Mouse (Mus musculus) MEL-GATA-1-ER (cell line): ENCODE data around the gene Gna13.

ENCODE experiments used
- DNase-seq: peaks from one replicate; pipeline ENCODE4 v3.0.0-alpha.2; 2012; ENCODE audit warnings: low read depth; ENCODE audit errors: extremely low read depth

Gene Gna13

DNA sequence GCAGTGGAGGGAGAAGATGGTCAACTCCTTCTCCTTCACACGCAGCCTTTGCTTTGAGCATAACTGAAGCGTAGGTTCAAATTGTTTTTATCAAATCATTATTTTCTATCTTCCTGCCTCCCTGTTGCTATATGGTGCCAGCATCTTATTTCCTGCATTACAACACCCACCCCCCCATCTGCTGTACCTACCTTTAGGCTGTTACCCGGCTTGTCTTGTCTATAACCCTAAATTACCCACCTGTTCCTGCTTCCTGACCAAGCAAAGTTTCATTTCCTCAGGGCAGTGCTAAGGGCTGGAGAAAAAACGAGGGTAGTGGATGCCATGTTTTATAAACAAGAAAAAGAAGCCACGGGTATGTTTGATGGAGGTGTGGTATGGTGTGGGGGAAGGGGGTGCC lies 58.6 kb downstream of the Gna13 start:
- no peak for DNase-seq

DNA sequence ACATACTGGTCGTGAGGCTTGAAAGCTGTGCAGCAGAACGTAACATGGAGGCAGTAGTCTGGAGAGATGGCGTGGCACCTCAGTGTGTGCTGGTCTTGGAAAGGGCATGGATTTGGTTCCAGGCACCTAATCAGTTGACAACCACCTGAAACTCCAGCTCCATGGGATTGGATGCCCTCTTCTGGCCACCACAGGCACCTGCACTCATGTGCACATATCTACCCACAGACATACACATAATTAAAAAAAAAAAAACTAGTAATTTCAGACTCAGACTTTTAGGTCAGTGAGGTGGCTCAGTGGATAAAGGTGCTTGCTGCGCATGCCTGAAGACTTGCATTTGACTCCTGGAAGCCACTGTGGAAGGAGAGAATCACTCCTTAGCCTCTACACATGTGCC lies 59.6 kb downstream of the Gna13 start:
- no peak for DNase-seq

DNA sequence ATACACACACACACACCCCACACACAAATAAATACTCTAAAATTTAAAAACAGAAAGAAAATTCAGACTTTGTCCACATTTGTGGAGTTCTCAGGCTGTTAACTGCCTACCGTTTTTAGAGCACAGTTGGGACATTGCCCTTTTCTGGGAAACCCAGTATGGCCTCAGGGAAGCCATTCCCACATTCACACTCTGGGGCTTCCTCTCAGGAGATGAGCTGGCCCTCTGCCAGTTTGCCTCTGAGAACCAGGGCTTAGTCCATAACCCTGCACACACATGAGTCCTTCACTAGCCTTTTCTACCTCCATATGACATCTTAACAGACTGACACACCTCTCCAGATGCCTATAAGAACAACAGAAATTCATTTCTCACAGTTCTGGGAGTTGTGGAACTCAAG lies 60.7 kb downstream of the Gna13 start:
- no peak for DNase-seq

DNA sequence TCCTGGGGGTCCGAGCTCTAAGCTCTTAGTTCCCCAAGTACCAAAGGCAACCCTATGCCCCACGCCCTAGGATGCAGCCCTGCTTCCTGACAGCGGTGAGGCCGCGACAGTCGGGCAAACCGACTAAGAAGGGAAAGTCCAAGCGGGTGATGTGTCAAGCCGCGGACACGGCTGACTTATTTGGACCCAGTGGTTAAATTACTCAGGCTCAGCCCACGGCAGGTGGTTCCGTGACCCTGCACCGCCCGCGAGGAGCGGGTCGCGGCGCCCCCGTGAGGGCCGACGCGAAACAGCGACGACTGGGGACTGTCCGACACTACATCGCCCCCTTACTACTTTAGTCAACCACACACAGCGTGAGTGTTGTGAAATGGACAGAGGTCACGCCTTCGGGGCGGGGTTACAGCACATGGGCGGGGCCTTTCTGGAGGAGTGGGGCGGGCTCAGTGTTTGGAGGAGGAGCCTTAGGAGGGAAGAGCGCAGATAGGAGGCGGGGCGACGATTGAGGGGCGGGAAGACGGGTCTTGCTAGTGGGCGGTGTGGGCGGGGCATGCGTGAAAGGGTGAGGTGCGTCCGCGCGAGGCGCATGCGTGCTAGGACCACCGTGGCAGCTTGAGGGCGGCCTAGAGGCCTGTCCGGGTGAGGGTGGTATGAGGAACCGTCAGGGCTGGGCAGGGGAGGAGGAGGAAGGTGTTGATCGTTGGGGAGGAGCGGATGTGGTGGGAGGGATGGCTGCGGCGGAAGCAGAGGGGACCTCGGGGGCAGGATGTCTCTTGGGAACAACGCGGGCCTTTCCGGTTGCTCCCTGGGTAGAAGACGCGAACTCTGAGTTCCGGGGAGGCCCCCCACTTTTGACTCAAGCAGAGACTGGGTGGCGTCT lies 63.0 kb downstream of the Gna13 start, which contains the start of gene Amz2:
Gene Amz2 (plus strand): TSS at position 555 of the 880 bp plus-strand sequence.
- DNase-seq: peak; percentile 92

DNA sequence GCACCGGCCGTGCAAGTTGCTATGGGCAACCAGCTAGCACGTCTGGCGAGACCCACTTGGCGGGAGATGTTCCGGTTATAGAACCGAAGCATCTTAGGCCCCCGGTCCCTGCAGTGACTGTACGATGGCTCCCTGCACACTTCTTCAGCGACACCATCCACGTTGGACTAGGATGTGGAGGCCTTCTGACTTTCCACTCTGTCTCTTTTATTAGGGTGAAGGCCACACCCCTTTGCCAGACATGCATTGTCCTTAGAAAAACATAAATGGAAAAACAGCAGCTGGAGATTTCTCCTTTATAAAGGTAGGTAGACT lies 63.6 kb downstream of the Gna13 start:
- DNase-seq: no peak

GRCm38 (mm10) chr11:109427353-109427752 lies 64.7 kb downstream of the Gna13 start:
- no peak for DNase-seq

DNA sequence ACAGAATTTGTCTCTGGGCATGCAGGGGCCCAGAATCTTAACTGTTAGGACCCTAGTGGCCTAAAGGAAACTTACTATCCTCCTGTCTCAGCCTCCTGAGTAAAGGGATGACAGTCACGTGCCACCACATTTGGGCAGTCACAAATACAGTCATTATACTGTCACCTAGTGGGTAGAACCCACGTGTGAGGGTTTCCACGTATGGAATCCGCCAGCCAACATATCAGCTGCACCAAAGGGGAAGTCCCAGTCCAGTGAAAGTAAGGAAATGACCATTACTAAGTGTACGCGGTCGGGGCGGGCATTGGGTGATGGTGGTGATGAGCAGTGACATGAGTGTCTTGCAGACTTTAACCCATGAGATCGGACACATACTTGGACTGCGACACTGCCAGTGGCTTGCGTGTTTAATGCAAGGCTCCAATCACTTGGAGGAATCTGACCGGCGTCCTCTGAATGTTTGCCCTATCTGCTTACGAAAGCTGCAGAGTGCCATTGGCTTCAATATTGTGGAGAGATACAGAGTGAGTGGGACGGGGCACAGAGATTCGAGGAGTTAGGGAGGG lies 71.7 kb downstream of the Gna13 start:
- no peak for DNase-seq

DNA sequence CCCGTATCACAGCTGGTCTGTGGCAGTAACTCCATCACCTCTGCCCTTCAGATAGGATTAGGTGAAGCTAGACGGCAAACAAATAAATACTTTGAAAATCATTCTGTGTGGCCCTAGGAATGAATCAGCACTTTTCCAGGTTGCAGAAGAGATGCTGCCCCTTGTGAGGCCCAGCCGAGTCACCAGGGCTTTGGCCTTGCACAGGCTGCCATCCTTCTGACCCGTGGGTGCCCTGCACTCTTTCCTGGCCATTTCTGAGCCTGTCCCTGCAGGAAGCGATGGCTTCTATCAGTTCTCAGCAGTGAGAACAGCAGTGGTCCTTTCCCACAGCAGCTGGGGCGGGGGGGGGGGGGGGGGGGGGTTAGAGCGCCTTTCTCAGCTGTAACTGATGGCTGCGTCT lies 74.3 kb downstream of the Gna13 start:
- no peak for DNase-seq

DNA sequence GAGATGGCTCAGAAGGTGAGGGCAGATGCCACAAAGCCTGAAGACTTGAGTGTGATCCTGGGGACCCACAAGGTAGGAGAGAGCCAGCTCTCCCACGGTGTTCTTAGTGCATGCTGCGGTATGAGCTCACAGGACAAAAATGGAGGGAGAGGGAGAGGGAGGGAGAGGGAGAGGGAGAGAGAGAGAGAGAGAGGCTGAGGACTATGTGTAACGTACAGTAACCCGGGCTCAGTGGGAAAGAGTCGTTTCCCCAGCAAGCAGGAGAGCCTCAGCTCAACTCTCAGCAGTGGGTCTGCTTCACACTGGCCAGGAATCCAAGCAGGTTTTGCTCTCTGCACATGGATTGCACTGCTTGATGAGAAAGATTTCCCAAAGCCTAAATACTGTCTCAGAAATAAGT lies 76.6 kb downstream of the Gna13 start:
- DNase-seq: no peak

- peak; percentile 66 for DNase-seq
Measured at GRCm38 (mm10) chr11:109439829-109440340, 77.3 kb downstream of the Gna13 start.

- DNase-seq: no peak
Measured at GRCm38 (mm10) chr11:109440641-109441040, 78.0 kb downstream of the Gna13 start.

- peak; percentile 53 for DNase-seq
Measured at GRCm38 (mm10) chr11:109441119-109441518, 78.5 kb downstream of the Gna13 start.

GRCm38 (mm10) chr11:109442166-109442730 lies 79.6 kb downstream of the Gna13 start:
- DNase-seq: no peak

GRCm38 (mm10) chr11:109443468-109444263 lies 81.0 kb downstream of the Gna13 start:
- no peak for DNase-seq

DNA sequence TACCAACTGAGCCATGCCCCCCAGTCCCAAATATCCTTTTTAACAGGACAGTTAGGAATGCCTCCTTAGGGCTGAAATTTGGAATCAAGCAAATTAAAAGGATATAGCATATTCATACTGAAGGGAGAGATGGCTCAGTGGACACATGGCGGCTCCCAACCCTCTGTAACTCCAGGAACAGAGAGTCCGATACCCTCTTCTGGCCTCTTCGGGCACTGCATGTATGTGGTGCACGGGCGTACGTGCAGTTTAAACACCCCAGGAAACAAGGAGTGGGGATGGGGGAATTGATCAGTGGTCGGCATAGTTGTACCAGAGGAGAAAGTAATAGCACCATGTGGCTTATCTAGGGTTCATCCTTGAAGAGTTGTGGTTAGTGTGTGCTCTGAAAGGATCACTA lies 82.0 kb downstream of the Gna13 start:
- no peak for DNase-seq

- DNase-seq: no peak
Measured at GRCm38 (mm10) chr11:109445438-109446035, 82.9 kb downstream of the Gna13 start.
